ENCODE assay signal across 12 mouse cellular contexts in the genomic region with DNA sequence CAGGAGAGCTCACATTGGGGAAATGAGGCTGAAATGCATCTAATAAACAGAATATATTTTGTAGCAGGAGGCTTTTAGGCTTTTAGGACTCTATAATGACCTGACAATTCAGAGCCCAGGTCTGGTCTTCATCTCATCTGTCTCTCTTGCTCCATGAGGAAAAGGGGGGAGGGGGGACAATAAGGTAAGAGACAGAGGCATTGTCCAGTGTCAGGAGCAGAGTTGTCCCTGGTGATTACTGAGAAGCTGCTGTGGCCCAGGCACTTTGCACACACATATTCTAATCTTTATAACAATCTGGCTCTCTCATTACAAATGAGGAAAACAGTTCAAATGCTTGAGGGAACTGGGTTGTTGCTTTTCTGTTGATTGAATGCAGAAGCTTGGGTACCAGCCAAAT.
"Had no signal": no experiment of that assay in that cellular context is flagged by ENCODE, and none has a peak within 500 bp of the region (broad histone marks: within the 10 kb centered on the region; RNA-seq: fewer than 3 reads in every experiment).

No protein-coding gene starts in this region.

- H3K9ac ChIP-seq: liver, embryonic 15.5 days had no signal

- H3K4me2 ChIP-seq: liver, embryonic 11.5 days; liver, embryonic 15.5 days had no signal

- DNase-seq: kidney, adult 8-10 months; kidney, postnatal 36 days; left cerebral cortex, postnatal 4 days; lung, adult 2 months; lung, postnatal 4 days; right cerebral cortex, postnatal 14 days; thymus, postnatal 4 days had no signal

- ATAC-seq: lung, postnatal 0 days; midbrain, embryonic 16.5 days had no signal

- H3K27ac ChIP-seq: liver, embryonic 15.5 days; midbrain, embryonic 10.5 days had no signal

- H3K4me3 ChIP-seq: liver, embryonic 15.5 days; midbrain, embryonic 10.5 days had no signal

- H3K9me3 ChIP-seq: liver, embryonic 15.5 days; midbrain, embryonic 10.5 days had no signal

- H3K36me3 ChIP-seq: liver, embryonic 15.5 days; midbrain, embryonic 10.5 days had no signal

- H3K4me1 ChIP-seq: liver, embryonic 15.5 days; midbrain, embryonic 10.5 days had no signal

- H3K27me3 ChIP-seq: liver, embryonic 15.5 days had no signal
